Mouse (Mus musculus) midbrain, embryonic 11.5 days (tissue): ENCODE data around the gene Trpm6. TPM values are rescaled to one million over a fixed set of nuclear protein-coding genes. Genes with fewer than 3 reads are reported as not detected.
"Not testable (repeated sequence)": the region's sequence is repeated elsewhere in the genome, so short reads cannot be mapped to it uniquely, and the experiment has no call there.

Source experiments
- ATAC-seq: fragments of 200-750 bp; cut with Nextera tagmentation; 2 replicates; pipeline ENCODE4 v1.8.0; 2017; ENCODE audit warnings: moderate TSS enrichment, moderate library complexity; ENCODE audit not compliant: low FRiP score
- DNase-seq: peaks from one replicate; pipeline ENCODE4 v3.0.0; 2015; ENCODE audit warnings: low spot score; ENCODE audit errors: missing footprints
- H3K27ac ChIP-seq: fragments of 300-500 bp; sonication (generic); 2 replicates; pipeline ENCODE4 v1.5.1; 2014; ENCODE audit warnings: low read depth, low read length
- H3K27me3 ChIP-seq: fragments of 300-500 bp; sonication (generic); 2 replicates; pipeline ENCODE4 v1.6.1; 2014; ENCODE audit warnings: mild to moderate bottlenecking, low read length, moderate library complexity, mixed read lengths; ENCODE audit not compliant: control insufficient read depth, insufficient read depth
- H3K36me3 ChIP-seq: fragments of 300-500 bp; sonication (generic); 2 replicates; pipeline ENCODE4 v1.6.1; 2014; ENCODE audit warnings: mild to moderate bottlenecking, low read length, moderate library complexity, mixed read lengths; ENCODE audit not compliant: control insufficient read depth, insufficient read depth
- H3K4me1 ChIP-seq: fragments of 300-500 bp; sonication (generic); 2 replicates; pipeline ENCODE4 v1.6.1; 2014; ENCODE audit warnings: low read length; ENCODE audit not compliant: control insufficient read depth, insufficient read depth
- H3K4me2 ChIP-seq: fragments of 300-500 bp; sonication (generic); 2 replicates; pipeline ENCODE4 v1.6.1; 2014; ENCODE audit warnings: mild to moderate bottlenecking, moderate library complexity
- H3K4me3 ChIP-seq: fragments of 300-500 bp; sonication (generic); 2 replicates; pipeline ENCODE4 v1.5.1; 2014; ENCODE audit warnings: low read depth, low read length
- H3K9ac ChIP-seq: fragments of 300-500 bp; sonication (generic); 2 replicates; pipeline ENCODE4 v1.6.1; 2014; ENCODE audit warnings: low read length
- H3K9me3 ChIP-seq: fragments of 300-500 bp; sonication (generic); 2 replicates; pipeline ENCODE4 v1.6.1; 2016; ENCODE audit warnings: low read length; ENCODE audit not compliant: control insufficient read depth
- WGBS: fragments of 180-500 bp; shearing (Covaris S2); extraction: QIAGEN DNeasy Blood & Tissue Kit; methylation state at CpG from one replicate; pipeline ENCODE4 v1.1.7; 2014; 5-methylcytosine and 5-hydroxymethylcytosine counted together
- polyA plus RNA-seq: library from polyadenylated mRNA; unstranded; fragments of >200 nt; fragmentation: Nextera tagmentation; extraction: Ambion mirVana; gene quantifications from 2 replicates; pipeline ENCODE4 v1.2.1, GENCODE M21; 2014

The Trpm6 gene
- polyA plus RNA-seq = 0.58 and 0.59 TPM in 2 replicates

- Histone ChIP-seq H3K4me2 (peak within 1 kb of the TSS; percentile 48), H3K36me3 (no peaks in the 10 kb centered on the region), H3K27me3 (peaks cover 4% of the 10 kb centered on the region; the same call in 1 of the 2 replicates), H3K9me3 (no peaks in the 10 kb centered on the region), H3K9ac (peak within 1 kb of the TSS; percentile 33), H3K27ac (no peak within 1 kb of the TSS), H3K4me1 (no peaks in the 10 kb centered on the region), H3K4me3 (peak within 1 kb of the TSS; percentile 24)
- DNase-seq = peak; percentile 92
- ATAC-seq = peak; percentile 44
- 5% methylated on average over 41 of the region's 41 CpGs for WGBS
Observed at GRCm38 (mm10) chr19:18749598-18750339, at the start of gene Trpm6. Trpm6 (plus strand) TSS chr19:18749983.

- no peaks in the 10 kb centered on the region for H3K27me3 ChIP-seq
- DNase-seq = no peak
- no peak for ATAC-seq
- no peaks in the 10 kb centered on the region for H3K9me3 ChIP-seq
- no peaks in the 10 kb centered on the region for H3K36me3 ChIP-seq
- no peak overlapping the region for H3K9ac ChIP-seq
- peaks cover 2% of the 10 kb centered on the region; the same call in 1 of the 2 replicates for H3K4me1 ChIP-seq
- H3K27ac ChIP-seq = no peak overlapping the region
- no peak overlapping the region for H3K4me3 ChIP-seq
- no peak overlapping the region for H3K4me2 ChIP-seq
Observed at GRCm38 (mm10) chr19:18708101-18708500, 41.7 kb upstream of the Trpm6 start.

- ATAC-seq (no peak), DNase-seq (no peak)
- Histone ChIP-seq H3K27ac (no peak overlapping the region), H3K4me2 (no peak overlapping the region), H3K36me3 (no peaks in the 10 kb centered on the region), H3K9me3 (no peaks in the 10 kb centered on the region), H3K9ac (no peak overlapping the region), H3K4me1 (peaks cover 13% of the 10 kb centered on the region; the same call in 1 of the 2 replicates), H3K27me3 (no peaks in the 10 kb centered on the region), H3K4me3 (no peak overlapping the region)
- WGBS = 58% methylated on average over 6 of the region's 6 CpGs
Observed at GRCm38 (mm10) chr19:18710903-18711302, 38.9 kb upstream of the Trpm6 start.

- Histone ChIP-seq H3K4me1 (peaks cover 13% of the 10 kb centered on the region; the same call in 1 of the 2 replicates), H3K27ac (no peak overlapping the region), H3K36me3 (no peaks in the 10 kb centered on the region), H3K9ac (no peak overlapping the region), H3K27me3 (no peaks in the 10 kb centered on the region), H3K4me2 (no peak overlapping the region), H3K9me3 (no peaks in the 10 kb centered on the region), H3K4me3 (no peak overlapping the region)
- DNase-seq = no peak
- WGBS = 94% methylated on average over 9 of the region's 9 CpGs
- ATAC-seq = no peak
Observed at GRCm38 (mm10) chr19:18711589-18711988, 38.2 kb upstream of the Trpm6 start.

- no peaks in the 10 kb centered on the region for H3K36me3 ChIP-seq
- ATAC-seq (no peak), DNase-seq (peak; percentile 89)
- no peaks in the 10 kb centered on the region for H3K9me3 ChIP-seq
- peak overlapping the region; percentile 87 for H3K27ac ChIP-seq
- H3K4me2 ChIP-seq = peak overlapping the region; percentile 50
- WGBS = 62% methylated on average over 16 of the region's 16 CpGs
- peak overlapping the region; percentile 85 for H3K9ac ChIP-seq
- H3K4me3 ChIP-seq = peak overlapping the region; percentile 83
- H3K4me1 ChIP-seq = peaks cover 13% of the 10 kb centered on the region; the same call in 1 of the 2 replicates
- H3K27me3 ChIP-seq = no peaks in the 10 kb centered on the region
Observed at GRCm38 (mm10) chr19:18712153-18712865, 37.5 kb upstream of the Trpm6 start.

DNA sequence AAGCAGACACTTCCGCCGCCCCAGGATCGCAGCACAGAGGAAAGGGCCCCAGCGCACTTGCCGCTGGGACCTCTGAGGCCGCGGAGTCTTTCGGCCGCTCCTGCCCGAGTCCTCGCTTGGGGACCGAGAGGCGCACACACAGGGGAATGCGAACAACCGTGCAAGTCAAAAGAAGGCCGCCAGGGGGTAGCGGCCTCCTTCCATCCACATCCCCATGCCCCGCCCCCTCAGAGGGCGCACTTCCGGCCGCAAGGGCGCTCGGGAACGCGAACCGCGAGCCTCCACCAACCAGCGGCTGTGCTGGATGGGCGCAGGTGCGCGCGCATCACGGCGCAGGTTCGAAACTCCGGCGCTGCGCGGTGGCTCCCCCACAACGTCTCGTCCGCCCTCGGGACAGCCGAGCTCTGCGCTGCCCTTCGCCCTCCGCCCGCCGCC lies 36.9 kb upstream of the Trpm6 start, which contains the start of gene D030056L22Rik:
TSS of gene D030056L22Rik (plus strand) at position 328 of the 435 bp plus-strand sequence.
- no peaks in the 10 kb centered on the region for H3K36me3 ChIP-seq
- peak within 1 kb of the TSS; percentile 83 for H3K4me3 ChIP-seq
- DNase-seq (peak; percentile 100), ATAC-seq (peak; percentile 99)
- H3K27ac ChIP-seq = peak within 1 kb of the TSS; percentile 87
- H3K9me3 ChIP-seq = no peaks in the 10 kb centered on the region
- peaks cover 13% of the 10 kb centered on the region; the same call in 1 of the 2 replicates for H3K4me1 ChIP-seq
- under 1% methylated on average over 49 of the region's 49 CpGs for WGBS
- peak within 1 kb of the TSS; percentile 85 for H3K9ac ChIP-seq
- H3K4me2 ChIP-seq = peak within 1 kb of the TSS; percentile 70
- no peaks in the 10 kb centered on the region for H3K27me3 ChIP-seq

DNA sequence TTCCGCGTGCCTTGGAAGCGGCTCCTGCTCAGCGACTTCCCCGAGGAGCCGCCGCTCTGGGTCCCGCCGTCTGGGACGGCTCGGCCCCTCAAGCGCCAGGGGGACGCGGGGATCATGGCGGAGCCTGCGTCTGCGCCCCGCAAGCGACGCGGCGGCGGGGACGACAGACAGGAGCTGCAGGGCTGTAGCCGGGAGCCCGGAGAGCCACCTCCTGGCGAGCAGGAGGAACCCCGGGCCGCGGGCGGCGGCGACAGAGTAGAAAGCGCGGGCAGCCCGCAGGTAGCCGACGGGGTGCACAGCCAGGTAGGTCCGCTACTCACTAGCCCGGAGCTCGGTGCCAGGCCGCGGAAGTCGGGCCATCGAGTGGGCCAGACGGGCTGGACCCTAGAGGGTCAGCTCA lies 36.4 kb upstream of the Trpm6 start:
- not testable (repeated sequence) for H3K27me3 ChIP-seq, H3K36me3 ChIP-seq, H3K9me3 ChIP-seq, ATAC-seq, H3K27ac ChIP-seq
- Histone ChIP-seq H3K4me1 (peaks cover 13% of the 10 kb centered on the region; the same call in 1 of the 2 replicates), H3K4me2 (peak overlapping the region; percentile 70), H3K9ac (peak overlapping the region; percentile 85), H3K4me3 (peak overlapping the region; percentile 83)
- WGBS = under 1% methylated on average over 37 of the region's 46 CpGs
- peak; percentile 85 for DNase-seq

DNA sequence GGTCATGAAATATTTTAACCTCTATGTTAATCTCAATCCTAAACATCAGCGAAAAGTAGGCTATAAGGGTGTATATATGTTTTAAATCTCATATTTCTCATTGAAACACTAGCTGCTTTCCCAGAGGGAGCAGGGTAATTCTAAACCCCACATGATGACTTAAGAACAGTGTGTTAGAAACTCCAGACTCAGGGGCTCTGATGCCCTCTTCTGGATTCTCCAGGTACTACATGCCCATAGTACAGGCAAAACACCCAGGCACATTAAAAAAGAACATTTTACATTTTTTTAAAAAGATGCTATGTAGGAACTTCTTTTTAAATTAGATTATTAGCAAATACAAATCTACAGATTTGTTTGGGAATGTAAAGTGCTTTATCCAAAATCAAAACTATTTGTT lies 33.4 kb upstream of the Trpm6 start:
- no peaks in the 10 kb centered on the region for H3K9me3 ChIP-seq
- no peak overlapping the region for H3K27ac ChIP-seq
- peak; percentile 95 for DNase-seq
- no peak overlapping the region for H3K4me2 ChIP-seq
- peaks cover 4% of the 10 kb centered on the region; the same call in 1 of the 2 replicates for H3K36me3 ChIP-seq
- H3K9ac ChIP-seq = no peak overlapping the region
- no peak for ATAC-seq
- no peak overlapping the region for H3K4me3 ChIP-seq
- no peaks in the 10 kb centered on the region for H3K27me3 ChIP-seq
- WGBS = 40% methylated on average over 1 of the region's 1 CpGs
- H3K4me1 ChIP-seq = peaks cover 13% of the 10 kb centered on the region; the same call in 1 of the 2 replicates

DNA sequence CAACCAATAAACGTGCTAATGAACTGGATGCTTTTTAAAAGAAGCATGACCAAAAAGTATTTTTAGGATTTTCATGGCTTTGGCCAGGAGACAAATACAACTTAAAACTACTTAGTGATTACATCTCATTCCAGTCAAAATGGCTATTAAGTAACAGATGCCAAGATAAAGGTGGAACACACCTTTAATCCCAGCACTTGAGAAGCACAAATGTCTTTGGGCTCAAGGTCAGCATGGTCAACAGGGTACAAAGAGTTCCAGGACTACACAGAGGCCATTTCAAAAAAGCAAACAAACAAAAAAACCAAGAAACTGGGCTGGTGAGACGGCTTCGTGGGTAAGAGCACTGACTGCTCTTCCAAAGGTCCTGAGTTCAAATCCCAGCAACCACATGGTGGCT lies 29.4 kb upstream of the Trpm6 start:
- WGBS = 94% methylated on average over 3 of the region's 3 CpGs
- Histone ChIP-seq H3K4me3 (no peak overlapping the region), H3K36me3 (peaks cover 4% of the 10 kb centered on the region; the same call in 1 of the 2 replicates), H3K4me2 (no peak overlapping the region), H3K9ac (no peak overlapping the region), H3K27me3 (no peaks in the 10 kb centered on the region), H3K27ac (no peak overlapping the region), H3K4me1 (peaks cover 1% of the 10 kb centered on the region; the same call in 1 of the 2 replicates), H3K9me3 (no peaks in the 10 kb centered on the region)
- DNase-seq (no peak), ATAC-seq (no peak)
